Mouse (Mus musculus) liver, postnatal 0 days (tissue): Measurements from ENCODE around the gene Fbxo42.

ENCODE experiments used
- CTCF ChIP-seq: sonication (generic); IDR thresholded peaks from 2 replicates; pipeline ENCODE4 v1.5.1; 2016; ENCODE audit warnings: antibody characterized with exemption, low read depth
- EP300 ChIP-seq: IDR thresholded peaks from 2 replicates; pipeline ENCODE4 v1.6.1; 2016; ENCODE audit warnings: antibody characterized with exemption, low read depth, mild to moderate bottlenecking

DNA sequence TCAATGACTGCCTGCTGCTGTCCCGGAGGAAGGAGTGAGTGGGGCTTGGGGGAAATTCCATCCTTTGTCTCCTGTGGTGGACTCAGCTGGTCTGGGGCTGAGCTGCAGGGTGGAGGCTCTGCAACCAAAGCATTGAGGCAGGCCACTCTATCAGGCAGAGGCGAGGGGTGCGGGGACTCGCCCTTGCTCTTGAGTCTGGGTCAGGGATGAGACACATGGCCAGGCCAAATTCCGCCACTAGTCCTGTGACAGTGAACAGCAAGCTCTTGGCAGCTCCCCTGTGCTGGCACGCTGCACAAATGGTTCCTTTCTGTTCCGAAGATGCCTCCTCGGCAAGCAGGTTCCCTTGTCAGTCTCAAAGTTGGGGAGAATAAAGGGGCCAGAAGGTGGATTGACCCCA, 103.4 kb downstream of the Fbxo42 start:
- TF ChIP-seq CTCF (no peak), EP300 (no peak)
